Mouse (Mus musculus) MEL (cell line): ENCODE results near the gene Slc39a11. TPM values are rescaled to one million over a fixed set of nuclear protein-coding genes. Genes with fewer than 3 reads are reported as not detected.
A peak's percentile ranks its signal among the peaks of the same experiment; 100 is the strongest.

Experiments used
- DNase-seq: peaks from one replicate; pipeline ENCODE4 v3.0.0; 2011; ENCODE audit warnings: low read depth, low spot score
- H3K27ac ChIP-seq: 2 replicates; pipeline ENCODE4 v1.5.1; 2012; ENCODE audit warnings: low read depth, mild to moderate bottlenecking, control low read depth, low read length, moderate library complexity; ENCODE audit not compliant: control insufficient read depth
- H3K27me3 ChIP-seq, 2 experiments: fragments of 150-350 bp in 1 of 2; sonication (generic) in 1 of 2; 2 replicates each; pipeline ENCODE4 v1.6.1; 2012; ENCODE audit warnings: low read length in 2 of 2, mild to moderate bottlenecking in 2 of 2, improper control_type of control experiment in 1 of 2, moderate library complexity in 1 of 2; ENCODE audit not compliant: insufficient read depth in 2 of 2, control insufficient read depth in 1 of 2
- H3K36me3 ChIP-seq, 2 experiments: 2 replicates each; pipeline ENCODE4 v1.6.1; 2012 to 2014; ENCODE audit warnings: low read length in 2 of 2, improper control_type of control experiment in 1 of 2, inconsistent platforms in 1 of 2, mild to moderate bottlenecking in 1 of 2; ENCODE audit not compliant: insufficient read depth in 2 of 2, control insufficient read depth in 1 of 2
- H3K4me1 ChIP-seq, 2 experiments: fragments of 150-350 bp in 1 of 2; sonication (generic) in 1 of 2; 2 replicates each; pipeline ENCODE4 v1.6.1; 2012; ENCODE audit warnings: low read length in 2 of 2, improper control_type of control experiment in 1 of 2, mild to moderate bottlenecking in 1 of 2; ENCODE audit not compliant: insufficient read depth in 2 of 2, control insufficient read depth in 1 of 2
- H3K4me3 ChIP-seq, 2 experiments: fragments of 150-350 bp in 1 of 2; sonication (generic) in 1 of 2; 2 replicates each; pipeline ENCODE4 v1.5.1; 2012; ENCODE audit warnings: low read depth in 2 of 2, low read length in 2 of 2, mild to moderate bottlenecking in 2 of 2, moderate library complexity in 2 of 2, control low read depth in 1 of 2, improper control_type of control experiment in 1 of 2; ENCODE audit not compliant: control insufficient read depth in 1 of 2, insufficient read depth in 1 of 2
- H3K79me2 ChIP-seq: 2 replicates; pipeline ENCODE4 v1.6.1; 2012; ENCODE audit warnings: mild to moderate bottlenecking, low read length, moderate library complexity; ENCODE audit not compliant: control insufficient read depth, poor library complexity, insufficient read depth
- H3K9ac ChIP-seq: 2 replicates; pipeline ENCODE4 v1.6.1; 2012; ENCODE audit warnings: low read depth, mild to moderate bottlenecking, control low read depth, low read length, moderate library complexity; ENCODE audit not compliant: control insufficient read depth, poor library complexity, severe bottlenecking
- H3K9me3 ChIP-seq: fragments of 150-350 bp; sonication (generic); replicated peaks from 2 replicates; pipeline ENCODE4 v1.6.1; 2012; ENCODE audit warnings: mild to moderate bottlenecking, low read length, improper control_type of control experiment, moderate library complexity; ENCODE audit not compliant: insufficient read depth
- E2F4 ChIP-seq: IDR thresholded peaks from 2 replicates; pipeline ENCODE4 v1.6.1; 2011; ENCODE audit warnings: low read depth, low read length, improper control_type of control experiment, borderline replicate concordance
- ELF1 ChIP-seq: IDR thresholded peaks from 2 replicates; pipeline ENCODE4 v1.6.1; 2014; ENCODE audit warnings: low read depth, mild to moderate bottlenecking, inconsistent platforms, low read length, improper control_type of control experiment, moderate library complexity
- GATA1 ChIP-seq: IDR thresholded peaks from 2 replicates; pipeline ENCODE4 v1.6.1; 2011; ENCODE audit warnings: low read depth, low read length, improper control_type of control experiment
- HCFC1 ChIP-seq: IDR thresholded peaks from 2 replicates; pipeline ENCODE4 v1.6.1; 2012; ENCODE audit warnings: low read depth, mild to moderate bottlenecking, inconsistent platforms, low read length, improper control_type of control experiment, moderate library complexity
- KAT2A ChIP-seq: conservative IDR thresholded peaks from 2 replicates; pipeline ENCODE4 v1.6.1; 2012; ENCODE audit warnings: low read depth, low read length, improper control_type of control experiment, inconsistent platforms
- MAFK ChIP-seq: IDR thresholded peaks from 2 replicates; pipeline ENCODE4 v1.6.1; 2011; ENCODE audit warnings: low read depth, mild to moderate bottlenecking, low read length, improper control_type of control experiment, borderline replicate concordance
- MAX ChIP-seq: IDR thresholded peaks from 2 replicates; pipeline ENCODE4 v1.6.1; 2011; ENCODE audit warnings: low read length, improper control_type of control experiment
- MAZ ChIP-seq: IDR thresholded peaks from 2 replicates; pipeline ENCODE4 v1.6.1; 2012; ENCODE audit warnings: low read depth, mild to moderate bottlenecking, inconsistent platforms, low read length, improper control_type of control experiment
- MEF2A ChIP-seq: IDR thresholded peaks from 2 replicates; pipeline ENCODE4 v1.6.1; 2014; ENCODE audit warnings: low read depth, mild to moderate bottlenecking, inconsistent platforms, low read length, improper control_type of control experiment; ENCODE audit not compliant: poor library complexity, insufficient replicate concordance, severe bottlenecking; ENCODE audit errors: extremely low read depth
- MXI1 ChIP-seq: IDR thresholded peaks from 2 replicates; pipeline ENCODE4 v1.6.1; 2011; ENCODE audit warnings: mild to moderate bottlenecking, low read depth, low read length, improper control_type of control experiment
- MYB ChIP-seq: IDR thresholded peaks from 2 replicates; pipeline ENCODE4 v1.6.1; 2011; ENCODE audit warnings: mild to moderate bottlenecking, low read depth, low read length, improper control_type of control experiment
- NELFE ChIP-seq: IDR thresholded peaks from 2 replicates; pipeline ENCODE4 v1.6.1; 2011; ENCODE audit warnings: low read depth, low read length, improper control_type of control experiment
- NRF1 ChIP-seq: IDR thresholded peaks from 2 replicates; pipeline ENCODE4 v1.6.1; 2014; ENCODE audit warnings: low read depth, mild to moderate bottlenecking, inconsistent platforms, low read length, improper control_type of control experiment, moderate library complexity; ENCODE audit not compliant: poor library complexity, insufficient read depth, severe bottlenecking
- POLR2A ChIP-seq, 2 experiments: IDR thresholded peaks; 2 replicates each; pipeline ENCODE4 v1.6.1; 2011 to 2012; ENCODE audit warnings: low read length in 2 of 2, mild to moderate bottlenecking in 2 of 2, control low read depth in 1 of 2, improper control_type of control experiment in 1 of 2, low read depth in 1 of 2, moderate library complexity in 1 of 2; ENCODE audit not compliant: control insufficient read depth in 1 of 2, insufficient read depth in 1 of 2, poor library complexity in 1 of 2
- POLR2AphosphoS5 ChIP-seq: IDR thresholded peaks from 2 replicates; pipeline ENCODE4 v1.6.1; 2012; ENCODE audit warnings: low read depth, borderline replicate concordance, mild to moderate bottlenecking, inconsistent platforms, low read length, moderate library complexity, mixed read lengths
- SIN3A ChIP-seq: IDR thresholded peaks from 2 replicates; pipeline ENCODE4 v1.6.1; 2012; ENCODE audit warnings: low read length, improper control_type of control experiment, inconsistent platforms
- SMC3 ChIP-seq: IDR thresholded peaks from 2 replicates; pipeline ENCODE4 v1.6.1; 2011; ENCODE audit warnings: low read depth, low read length, improper control_type of control experiment
- TAL1 ChIP-seq: IDR thresholded peaks from 2 replicates; pipeline ENCODE4 v1.6.1; 2012; ENCODE audit warnings: mild to moderate bottlenecking, inconsistent platforms, low read length, moderate library complexity, mixed read lengths
- TBP ChIP-seq: IDR thresholded peaks from 2 replicates; pipeline ENCODE4 v1.8.0; 2011; ENCODE audit warnings: low read depth, low read length, improper control_type of control experiment
- UBTF ChIP-seq: IDR thresholded peaks from 2 replicates; pipeline ENCODE4 v1.6.1; 2012; ENCODE audit warnings: low read depth, mild to moderate bottlenecking, inconsistent platforms, low read length, improper control_type of control experiment, moderate library complexity, borderline replicate concordance; ENCODE audit not compliant: insufficient read depth
- USF1 ChIP-seq: IDR thresholded peaks from 2 replicates; pipeline ENCODE4 v1.6.1; 2014; ENCODE audit warnings: low read depth, mild to moderate bottlenecking, inconsistent platforms, low read length, improper control_type of control experiment, moderate library complexity
- ZMIZ1 ChIP-seq: IDR thresholded peaks from 2 replicates; pipeline ENCODE4 v1.6.1; 2012; ENCODE audit warnings: low read depth, mild to moderate bottlenecking, inconsistent platforms, low read length, improper control_type of control experiment, moderate library complexity
- polyA plus RNA-seq, 2 experiments: library from polyadenylated mRNA; stranded (reverse) in 1 of 2; unstranded in 1 of 2; fragments of >175 nt in 1 of 2; fragments of >200 nt in 1 of 2; gene quantifications; 2 replicates each; pipeline versions ENCODE4 v1.2.1 to v1.2.4; 2012; ENCODE audit warnings: low replicate concordance in 2 of 2, low read depth in 1 of 2; ENCODE audit not compliant: insufficient read length in 2 of 2, insufficient read depth in 1 of 2, missing spikeins in 1 of 2
- total RNA-seq: library from RNA; depleted of rRNA; stranded (reverse); fragments of 300-350 nt; gene quantifications from 2 replicates; pipeline ENCODE4 v1.2.3, GENCODE M21; 2012

Slc39a11 gene
- total and polyA plus RNA-seq, 3 experiments: 34.2 to 45.6 TPM; not detected in 1

DNA sequence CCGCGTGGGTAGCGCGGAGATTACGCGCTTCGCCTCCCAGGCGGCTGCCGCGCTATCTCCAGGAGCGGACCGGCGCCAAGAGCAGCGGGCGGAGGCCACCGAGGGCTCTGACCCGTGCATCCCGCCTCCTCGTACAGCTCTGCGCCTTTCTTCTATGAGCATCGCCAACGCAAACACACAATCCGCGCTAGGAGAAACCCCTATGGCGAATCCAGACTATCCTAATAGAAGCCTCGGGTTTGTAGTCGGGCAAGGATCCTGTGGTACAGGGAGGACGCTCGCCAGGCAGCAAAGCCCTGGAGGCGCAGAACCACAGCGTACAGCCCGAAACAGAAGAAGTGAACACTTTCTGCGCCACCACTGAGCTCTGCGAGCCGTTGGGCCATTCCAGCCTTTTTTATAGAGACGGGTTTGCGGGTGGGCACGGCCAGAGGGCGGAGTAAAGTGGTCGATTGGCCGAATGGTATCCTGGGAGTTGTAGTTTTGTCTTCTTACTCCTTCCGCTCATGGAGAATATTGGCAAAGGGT is 448.3 kb downstream of the Slc39a11 start:
- Histone ChIP-seq H3K27me3 (no peaks in the 10 kb centered on the region), H3K9me3 (no peaks in the 10 kb centered on the region)
- peak; percentile 73 for TF ChIP-seq NELFE
- 0 out of 2 replicates have a peak, but pooled peaks have one; percentile 44 for TF ChIP-seq ZMIZ1
- no peak for TF ChIP-seq GATA1
- peak; percentile 47 to 87; a peak in 3 of 4 replicates for TF ChIP-seq POLR2A (IDR thresholded peaks at IDR 0.05; ENCODE audit: control insufficient read depth in 1 of 2, insufficient read depth in 1 of 2, low read depth in 1 of 2, low read length in 2 of 2, poor library complexity in 1 of 2)
- TF ChIP-seq MAZ: no peak
- no peak for TF ChIP-seq MAX
- TF ChIP-seq HCFC1: peak; percentile 96
- TF ChIP-seq TAL1: no peak
- peak; percentile 34; the same call in 1 of the 2 replicates for TF ChIP-seq MYB
- TF ChIP-seq ELF1: peak; percentile 73
- TF ChIP-seq UBTF: no peak
- TF ChIP-seq MXI1: peak; percentile 17; the same call in 1 of the 2 replicates
- peak; percentile 38; the same call in 1 of the 2 replicates for TF ChIP-seq SIN3A
- TF ChIP-seq KAT2A: peak; percentile 65
- TF ChIP-seq TBP: peak; percentile 95
- TF ChIP-seq, all 39 proteins: peak for 10
- H3K4me3 ChIP-seq: peak overlapping the region; percentile 63 to 89
- H3K36me3 ChIP-seq: peaks cover 0 to 2% of the 10 kb centered on the region in 2 experiments; a peak in 2 of 4 replicates
- peaks cover 0 to 5% of the 10 kb centered on the region in 2 experiments; a peak in 3 of 4 replicates for H3K4me1 ChIP-seq
- DNase-seq: peak; percentile 85
- no peaks in the 10 kb centered on the region for H3K79me2 ChIP-seq
- peak overlapping the region; percentile 60 for H3K9ac ChIP-seq
- 0 out of 2 replicates have a peak overlapping the region, but pooled peaks have one; percentile 2 for H3K27ac ChIP-seq

DNA sequence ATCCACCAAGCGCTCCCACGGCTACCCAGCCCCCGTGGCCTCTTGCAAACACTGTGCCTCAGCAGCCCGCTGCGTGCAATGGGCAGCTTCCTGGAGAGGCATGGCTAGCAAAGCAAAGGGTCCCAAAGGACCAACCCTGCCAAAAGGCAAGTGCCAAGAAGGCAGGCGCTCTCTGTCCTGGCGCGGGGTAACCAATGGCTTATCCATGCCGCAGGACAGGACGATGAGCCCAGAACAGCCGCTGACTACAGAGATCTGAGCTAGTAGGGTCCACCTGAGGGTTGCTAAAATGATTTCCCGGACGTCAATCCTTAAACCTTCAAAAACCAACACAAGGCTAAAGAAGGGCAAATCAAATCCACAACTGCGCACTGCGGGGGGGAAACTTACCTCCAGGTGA is 449.0 kb downstream of the Slc39a11 start:
- H3K9ac ChIP-seq: peak overlapping the region; percentile 60; the same call in 1 of the 2 replicates
- H3K9me3 ChIP-seq: no peaks in the 10 kb centered on the region
- no peaks in the 10 kb centered on the region for H3K27me3 ChIP-seq
- DNase-seq: peak; percentile 14
- H3K79me2 ChIP-seq: no peaks in the 10 kb centered on the region
- no peak overlapping the region for H3K27ac ChIP-seq
- H3K36me3 ChIP-seq: peaks cover 0 to 2% of the 10 kb centered on the region in 2 experiments; a peak in 2 of 4 replicates
- peak overlapping the region; percentile 63 to 89 for H3K4me3 ChIP-seq
- peaks cover 0 to 5% of the 10 kb centered on the region in 2 experiments; a peak in 3 of 4 replicates for H3K4me1 ChIP-seq
- no peak for TF ChIP-seq NELFE
- no peak for TF ChIP-seq MAFK
- TF ChIP-seq MAX: no peak
- no peak for TF ChIP-seq POLR2AphosphoS5
- no peak for TF ChIP-seq TBP
- no peak for TF ChIP-seq E2F4
- no peak for TF ChIP-seq NRF1
- no peak for TF ChIP-seq MEF2A
- no peak for TF ChIP-seq ELF1
- TF ChIP-seq SMC3: no peak
- no peak for TF ChIP-seq USF1
- TF ChIP-seq, all 39 proteins: peak for 0
